Mouse (Mus musculus) stomach, embryonic 15.5 days (tissue): ENCODE data around the gene Alox5. TPM values are rescaled to one million over a fixed set of nuclear protein-coding genes. Genes with fewer than 3 reads are reported as not detected.

Experiments used
- ATAC-seq: fragments of 200-750 bp; cut with Nextera tagmentation; 2 replicates; pipeline ENCODE4 v1.8.0; 2017; ENCODE audit warnings: low read depth, moderate number of reproducible peaks, moderate TSS enrichment; ENCODE audit not compliant: insufficient read depth, low FRiP score
- H3K27ac ChIP-seq: fragments of 300-500 bp; sonication (generic); 2 replicates; pipeline ENCODE4 v1.5.1; 2015; ENCODE audit warnings: mild to moderate bottlenecking, inconsistent platforms
- H3K27me3 ChIP-seq: fragments of 300-500 bp; sonication (generic); replicated peaks from 2 replicates; pipeline ENCODE4 v1.6.1; 2015; ENCODE audit warnings: inconsistent platforms
- H3K36me3 ChIP-seq: fragments of 300-500 bp; sonication (generic); 2 replicates; pipeline ENCODE4 v1.6.1; 2015; ENCODE audit warnings: inconsistent platforms
- H3K4me1 ChIP-seq: fragments of 300-500 bp; sonication (generic); 2 replicates; pipeline ENCODE4 v1.6.1; 2015; ENCODE audit warnings: inconsistent platforms
- H3K4me2 ChIP-seq: fragments of 300-500 bp; sonication (generic); 2 replicates; pipeline ENCODE4 v1.6.1; 2015; ENCODE audit warnings: mild to moderate bottlenecking, inconsistent platforms
- H3K4me3 ChIP-seq: fragments of 300-500 bp; sonication (generic); replicated peaks from 2 replicates; pipeline ENCODE4 v1.5.1; 2015; ENCODE audit warnings: inconsistent platforms
- H3K9ac ChIP-seq: fragments of 300-500 bp; sonication (generic); 2 replicates; pipeline ENCODE4 v1.6.1; 2015; ENCODE audit warnings: inconsistent platforms
- H3K9me3 ChIP-seq: fragments of 300-500 bp; sonication (generic); 2 replicates; pipeline ENCODE4 v1.6.1; 2016; ENCODE audit warnings: inconsistent platforms
- WGBS: fragments of 180-500 bp; shearing (Covaris S2); methylation state at CpG from one replicate; pipeline ENCODE4 v1.1.7; 2015; 5-methylcytosine and 5-hydroxymethylcytosine counted together
- polyA plus RNA-seq: library from polyadenylated mRNA; unstranded; fragments of >200 nt; fragmentation: Nextera tagmentation; extraction: Ambion mirVana; gene quantifications from 2 replicates; pipeline ENCODE4 v1.2.1, GENCODE M21; 2015

Gene Alox5
- polyA plus RNA-seq, 1 experiment from 2014 or later: 5.0 TPM

- H3K27ac ChIP-seq: no peak overlapping the region
- WGBS: 62% methylated on average over 4 of the region's 4 CpGs
- no peaks in the 10 kb centered on the region for H3K36me3 ChIP-seq
- no peaks in the 10 kb centered on the region for H3K27me3 ChIP-seq
- no peak for ATAC-seq
- H3K4me1 ChIP-seq: no peaks in the 10 kb centered on the region
- no peaks in the 10 kb centered on the region for H3K9me3 ChIP-seq
- H3K4me2 ChIP-seq: no peak overlapping the region
- H3K4me3 ChIP-seq: no peak overlapping the region
- no peak overlapping the region for H3K9ac ChIP-seq
These were observed 20.1 kb downstream of the Alox5 start for GRCm38 (mm10) chr6:116440849-116441248.

GRCm38 (mm10) chr6:116440447-116440846 lies 20.5 kb downstream of the Alox5 start:
- WGBS: 73% methylated on average over 4 of the region's 4 CpGs
- no peaks in the 10 kb centered on the region for H3K4me1 ChIP-seq
- H3K36me3 ChIP-seq: no peaks in the 10 kb centered on the region
- no peak overlapping the region for H3K4me2 ChIP-seq
- H3K4me3 ChIP-seq: no peak overlapping the region
- H3K9ac ChIP-seq: no peak overlapping the region
- no peaks in the 10 kb centered on the region for H3K9me3 ChIP-seq
- no peak for ATAC-seq
- no peak overlapping the region for H3K27ac ChIP-seq
- no peaks in the 10 kb centered on the region for H3K27me3 ChIP-seq

DNA sequence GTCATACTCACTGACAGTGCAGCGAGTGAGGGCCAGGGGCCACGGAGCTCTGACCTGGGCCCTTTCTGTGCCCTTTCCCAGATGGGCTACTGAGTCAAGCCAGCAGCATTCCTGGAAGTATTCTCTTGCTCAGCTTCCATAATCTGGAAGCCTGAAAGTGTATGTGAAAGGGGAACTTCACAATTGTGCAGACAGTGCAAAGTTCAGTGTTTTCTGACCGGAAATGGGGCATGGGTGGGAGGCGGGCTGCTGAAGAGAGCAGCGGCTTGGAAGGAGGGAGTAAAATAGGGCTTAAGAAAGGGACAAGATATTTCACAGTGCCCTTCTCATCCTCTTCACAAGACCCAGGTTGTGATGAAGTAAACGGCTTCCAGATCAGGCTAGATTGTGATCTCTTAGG lies 21.4 kb downstream of the Alox5 start:
- no peak overlapping the region for H3K4me2 ChIP-seq
- H3K27ac ChIP-seq: no peak overlapping the region
- H3K27me3 ChIP-seq: no peaks in the 10 kb centered on the region
- no peaks in the 10 kb centered on the region for H3K9me3 ChIP-seq
- H3K9ac ChIP-seq: no peak overlapping the region
- WGBS: 83% methylated on average over 6 of the region's 6 CpGs
- H3K4me1 ChIP-seq: no peaks in the 10 kb centered on the region
- H3K36me3 ChIP-seq: no peaks in the 10 kb centered on the region
- ATAC-seq: no peak
- H3K4me3 ChIP-seq: no peak overlapping the region

GRCm38 (mm10) chr6:116438864-116439263 lies 22.1 kb downstream of the Alox5 start:
- Histone ChIP-seq H3K27ac (no peak overlapping the region), H3K4me1 (no peaks in the 10 kb centered on the region), H3K4me3 (no peak overlapping the region), H3K27me3 (no peaks in the 10 kb centered on the region), H3K36me3 (no peaks in the 10 kb centered on the region), H3K9me3 (no peaks in the 10 kb centered on the region), H3K9ac (no peak overlapping the region), H3K4me2 (no peak overlapping the region)
- no peak for ATAC-seq
- 83% methylated on average over 6 of the region's 6 CpGs for WGBS

DNA sequence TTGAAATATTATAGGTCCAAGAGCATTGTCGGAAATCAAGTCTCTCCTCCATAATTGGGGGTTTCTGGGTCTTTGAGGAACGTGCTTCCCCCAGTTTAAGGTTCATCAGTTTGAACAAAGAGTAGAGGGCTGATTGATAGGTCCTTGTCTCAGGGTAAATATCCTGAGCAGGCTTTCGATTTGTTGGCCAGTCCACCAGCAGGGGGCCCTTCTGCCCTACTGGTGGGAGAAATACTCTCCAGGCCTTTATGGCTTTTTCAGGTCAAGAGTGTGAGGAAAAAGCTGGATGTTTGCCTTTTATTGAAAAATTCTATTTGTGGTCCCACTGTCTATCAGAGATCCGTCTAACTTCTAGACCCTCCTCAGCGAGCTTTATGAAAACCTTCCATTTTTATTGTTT lies 32.7 kb downstream of the Alox5 start:
- Histone ChIP-seq H3K4me2 (no peak overlapping the region), H3K9me3 (no peaks in the 10 kb centered on the region), H3K9ac (no peak overlapping the region), H3K4me3 (no peak overlapping the region), H3K27ac (no peak overlapping the region), H3K36me3 (no peaks in the 10 kb centered on the region), H3K27me3 (0 out of 2 replicates have a peak, but pooled peaks cover 3% of the 10 kb centered on the region), H3K4me1 (no peaks in the 10 kb centered on the region)
- 59% methylated on average over 5 of the region's 5 CpGs for WGBS
- ATAC-seq: no peak

DNA sequence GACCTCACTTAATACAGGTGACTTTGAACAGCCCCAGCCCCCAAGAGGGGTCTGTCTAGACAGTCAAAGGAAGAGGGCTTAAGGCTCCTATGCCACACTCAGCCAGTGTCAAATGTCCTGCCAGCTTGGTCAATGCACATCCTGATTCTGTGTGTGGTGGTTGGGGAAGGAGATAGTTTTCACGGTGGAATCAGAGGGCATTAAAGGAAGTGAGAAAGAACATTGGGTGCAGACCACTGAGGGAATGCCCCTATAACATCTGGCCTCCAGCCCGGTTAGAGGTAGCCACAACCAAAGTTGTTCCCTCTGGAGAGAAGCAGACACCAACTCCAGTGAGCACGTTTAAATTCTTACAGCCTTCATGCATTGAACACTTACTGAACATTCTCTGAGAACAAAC lies 33.4 kb downstream of the Alox5 start:
- Histone ChIP-seq H3K9ac (no peak overlapping the region), H3K9me3 (no peaks in the 10 kb centered on the region), H3K4me2 (no peak overlapping the region), H3K27ac (no peak overlapping the region), H3K27me3 (0 out of 2 replicates have a peak, but pooled peaks cover 3% of the 10 kb centered on the region), H3K36me3 (no peaks in the 10 kb centered on the region), H3K4me1 (no peaks in the 10 kb centered on the region), H3K4me3 (no peak overlapping the region)
- 78% methylated on average over 3 of the region's 3 CpGs for WGBS
- no peak for ATAC-seq

DNA sequence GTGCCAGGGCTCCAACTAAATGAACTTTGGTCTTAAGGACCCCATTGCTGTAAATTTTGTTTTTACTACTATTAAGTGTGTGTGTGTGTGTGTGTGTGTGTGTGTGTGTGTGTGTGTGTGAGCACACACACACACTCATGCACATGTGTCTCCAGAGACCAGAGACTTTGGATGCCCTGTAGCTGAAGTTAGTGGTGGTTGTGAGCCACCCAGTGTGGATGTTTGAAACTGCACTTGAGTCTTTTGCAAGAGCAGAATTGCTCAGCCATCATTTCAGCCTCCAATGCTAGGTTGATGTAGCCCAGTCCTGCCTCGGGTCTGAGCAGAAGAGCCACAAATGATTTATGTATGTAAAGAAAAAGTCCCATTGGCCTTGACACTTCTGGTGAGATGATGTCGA lies 37.3 kb downstream of the Alox5 start:
- ATAC-seq: no peak
- WGBS: 43% methylated on average over 2 of the region's 2 CpGs
- no peak overlapping the region for H3K4me3 ChIP-seq

GRCm38 (mm10) chr6:116422991-116423390 lies 38.0 kb downstream of the Alox5 start:
- no peak overlapping the region for H3K4me2 ChIP-seq
- H3K27ac ChIP-seq: no peak overlapping the region
- 92% methylated on average over 7 of the region's 7 CpGs for WGBS

More for the DNA sequence above, 37.3 kb downstream of the Alox5 start:
- H3K27ac ChIP-seq: no peak overlapping the region
- H3K4me2 ChIP-seq: no peak overlapping the region
- no peaks in the 10 kb centered on the region for H3K4me1 ChIP-seq
- 0 out of 2 replicates have a peak, but pooled peaks cover 3% of the 10 kb centered on the region for H3K27me3 ChIP-seq
- H3K9me3 ChIP-seq: no peaks in the 10 kb centered on the region
- no peak overlapping the region for H3K9ac ChIP-seq
- H3K36me3 ChIP-seq: no peaks in the 10 kb centered on the region

GRCm38 (mm10) chr6:116420271-116420670 lies 40.7 kb downstream of the Alox5 start:
- Histone ChIP-seq H3K27me3 (no peaks in the 10 kb centered on the region), H3K9me3 (no peaks in the 10 kb centered on the region), H3K4me1 (no peaks in the 10 kb centered on the region), H3K4me2 (no peak overlapping the region), H3K27ac (no peak overlapping the region), H3K4me3 (no peak overlapping the region), H3K36me3 (no peaks in the 10 kb centered on the region), H3K9ac (no peak overlapping the region)
- no peak for ATAC-seq
- WGBS: 76% methylated on average over 10 of the region's 10 CpGs

More at GRCm38 (mm10) chr6:116422991-116423390, 38.0 kb downstream of the Alox5 start:
- no peak overlapping the region for H3K9ac ChIP-seq
- H3K4me3 ChIP-seq: no peak overlapping the region
- ATAC-seq: no peak
- no peaks in the 10 kb centered on the region for H3K4me1 ChIP-seq
- H3K36me3 ChIP-seq: no peaks in the 10 kb centered on the region
- no peaks in the 10 kb centered on the region for H3K9me3 ChIP-seq
- H3K27me3 ChIP-seq: 0 out of 2 replicates have a peak, but pooled peaks cover 3% of the 10 kb centered on the region

GRCm38 (mm10) chr6:116419699-116420098 lies 41.3 kb downstream of the Alox5 start:
- H3K9me3 ChIP-seq: no peaks in the 10 kb centered on the region
- no peak overlapping the region for H3K4me2 ChIP-seq
- H3K4me1 ChIP-seq: no peaks in the 10 kb centered on the region
- H3K27ac ChIP-seq: no peak overlapping the region
- H3K4me3 ChIP-seq: no peak overlapping the region
- no peaks in the 10 kb centered on the region for H3K27me3 ChIP-seq
- ATAC-seq: no peak
- no peaks in the 10 kb centered on the region for H3K36me3 ChIP-seq
- 64% methylated on average over 6 of the region's 6 CpGs for WGBS
- H3K9ac ChIP-seq: no peak overlapping the region

GRCm38 (mm10) chr6:116418487-116418886 lies 42.5 kb downstream of the Alox5 start:
- Histone ChIP-seq H3K27ac (no peak overlapping the region), H3K4me2 (no peak overlapping the region), H3K27me3 (no peaks in the 10 kb centered on the region), H3K4me3 (no peak overlapping the region), H3K4me1 (no peaks in the 10 kb centered on the region), H3K9ac (no peak overlapping the region), H3K9me3 (no peaks in the 10 kb centered on the region), H3K36me3 (no peaks in the 10 kb centered on the region)
- 91% methylated on average over 1 of the region's 1 CpGs for WGBS
- no peak for ATAC-seq

- WGBS: 61% methylated on average over 6 of the region's 6 CpGs
- ATAC-seq: no peak
These were observed 43.3 kb downstream of the Alox5 start for GRCm38 (mm10) chr6:116417518-116418315.

More at GRCm38 (mm10) chr6:116417518-116418315, 43.3 kb downstream of the Alox5 start:
- Histone ChIP-seq H3K4me2 (no peak overlapping the region), H3K27ac (no peak overlapping the region), H3K9me3 (no peaks in the 10 kb centered on the region), H3K27me3 (no peaks in the 10 kb centered on the region), H3K9ac (no peak overlapping the region), H3K36me3 (no peaks in the 10 kb centered on the region), H3K4me3 (no peak overlapping the region), H3K4me1 (no peaks in the 10 kb centered on the region)
